Mouse (Mus musculus): ENCODE measurements around the gene Tbc1d32.

DNA sequence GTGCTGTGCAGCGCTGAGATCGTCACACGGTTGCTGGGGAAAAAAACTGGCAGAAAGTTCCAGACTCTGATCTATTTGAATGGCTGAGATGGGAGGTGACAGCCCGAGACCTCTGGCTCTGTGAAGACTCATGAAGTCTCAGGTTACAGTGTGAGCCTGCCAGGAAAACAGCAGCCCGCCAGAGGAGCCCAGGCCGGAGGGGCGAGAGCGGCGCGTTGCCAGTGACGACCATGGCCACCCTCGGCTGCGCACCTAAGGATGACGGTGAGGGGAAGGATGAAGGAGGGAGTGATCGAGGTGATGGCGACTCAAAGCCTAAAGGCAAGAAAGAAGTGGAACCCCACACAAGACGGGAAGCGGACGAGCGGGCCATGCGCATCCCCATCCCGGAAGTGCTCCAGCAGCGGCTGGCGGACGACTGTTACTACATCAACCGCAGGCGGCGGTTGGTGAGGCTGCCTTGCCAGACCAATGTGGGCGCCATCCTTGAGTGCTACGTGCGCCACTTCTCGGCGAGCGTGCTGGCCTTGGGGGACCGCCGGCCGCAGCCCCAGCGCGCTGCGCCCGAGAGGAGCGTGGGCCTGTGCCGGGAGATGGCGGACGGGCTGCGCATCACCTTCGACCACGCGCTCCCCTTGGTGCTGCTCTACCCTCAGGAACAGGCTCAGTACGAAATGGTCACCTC is 113.4 kb downstream of the Tbc1d32 start:
- TF ChIP-seq CTCF (IDR thresholded peaks at IDR 0.05; ENCODE audit: control insufficient read depth, insufficient read depth, low read length) (no peak), POLR2A (IDR thresholded peaks at IDR 0.05; ENCODE audit: borderline replicate concordance, control insufficient read depth, low read depth, low read length) (no peak; the same call in 1 of the 2 replicates)
